26 mouse cellular contexts compared by ENCODE assay signal in genomic region chr17:59967383-59967782, GRCm38 (mm10).
DNase-seq lines count a peak whose midpoint lies in the region; ATAC-seq and TF ChIP-seq lines count a peak whose summit lies in the region.
"Had no signal": no experiment of that assay in that cellular context is flagged by ENCODE, and none has a peak within 500 bp of the region (broad histone marks: within the 10 kb centered on the region; RNA-seq: fewer than 3 reads in every experiment).

No protein-coding gene starts in this region.

- H3K27me3 ChIP-seq in liver, embryonic 11.5 days (replicated peaks; ENCODE audit: control insufficient read depth, insufficient read depth, low read length): no peaks in the 10 kb centered on the region
- no peaks in the 10 kb centered on the region for H3K27me3 ChIP-seq in MEL (ENCODE audit: control insufficient read depth in 1 of 2, insufficient read depth in 2 of 2, low read length in 2 of 2)
- H3K27me3 ChIP-seq: embryonic facial prominence, embryonic 12.5 days; forebrain, embryonic 12.5 days; forebrain, embryonic 15.5 days; hindbrain, embryonic 13.5 days; Patski had no signal

- no peak for DNase-seq in liver, embryonic 11.5 days (ENCODE audit: low spot score)
- DNase-seq in liver (no peak), MEL (ENCODE audit: low read depth, low spot score) (peak; percentile 88)
- DNase-seq in gastrocnemius, adult 2 months: no peak
- no peak for DNase-seq in layer of hippocampus, postnatal 36 days
- DNase-seq: adrenal gland, postnatal 14 days; cerebellum, adult 11 months; cerebellum, adult 8-10 months; cerebellum, postnatal 10 days; cerebellum, postnatal 36 days; gastrocnemius, postnatal 10 days; gastrocnemius, postnatal 36 days; heart, adult 11 months had no signal

- TF ChIP-seq CTCF in MEL (IDR thresholded peaks at IDR 0.05 in 2 of 3, conservative IDR thresholded peaks at IDR 0.05 in 1 of 3; ENCODE audit: control insufficient read depth in 1 of 3, insufficient read depth in 1 of 3, low read depth in 2 of 3, low read length in 3 of 3, poor library complexity in 1 of 3, severe bottlenecking in 1 of 3): no peak
- TF ChIP-seq CTCF in gastrocnemius, adult 2 months (IDR thresholded peaks at IDR 0.05): no peak

- H3K4me1 ChIP-seq in liver, embryonic 11.5 days (replicated peaks; ENCODE audit: control insufficient read depth, insufficient read depth, low read length): no peaks in the 10 kb centered on the region
- peaks cover 0 to 4% of the 10 kb centered on the region in 2 experiments; a peak in 2 of 4 replicates for H3K4me1 ChIP-seq in MEL (ENCODE audit: control insufficient read depth in 1 of 2, insufficient read depth in 2 of 2, low read length in 2 of 2)
- H3K4me1 ChIP-seq: embryonic facial prominence, embryonic 12.5 days; forebrain, embryonic 12.5 days; forebrain, embryonic 15.5 days; hindbrain, embryonic 10.5 days; hindbrain, embryonic 13.5 days had no signal

- no peaks in the 10 kb centered on the region for H3K36me3 ChIP-seq in liver, embryonic 11.5 days (ENCODE audit: control insufficient read depth, insufficient read depth, low read length)
- H3K36me3 ChIP-seq in MEL (ENCODE audit: control insufficient read depth in 1 of 2, insufficient read depth in 2 of 2, low read length in 2 of 2): peaks cover 0 to 11% of the 10 kb centered on the region in 2 experiments; a peak in 2 of 4 replicates
- H3K36me3 ChIP-seq: embryonic facial prominence, embryonic 12.5 days; forebrain, embryonic 12.5 days; forebrain, embryonic 15.5 days; hindbrain, embryonic 10.5 days; hindbrain, embryonic 13.5 days had no signal

- TF ChIP-seq EP300 in MEL (IDR thresholded peaks at IDR 0.05; ENCODE audit: low read depth in 1 of 2, low read length in 2 of 2): peak; percentile 89 to 96

- no peak for TF ChIP-seq POLR2A in MEL (IDR thresholded peaks at IDR 0.05; ENCODE audit: control insufficient read depth in 1 of 2, insufficient read depth in 1 of 2, low read depth in 1 of 2, low read length in 2 of 2, poor library complexity in 1 of 2)

- no peak overlapping the region for H3K4me2 ChIP-seq in liver, embryonic 11.5 days
- H3K4me2 ChIP-seq: embryonic facial prominence, embryonic 12.5 days; forebrain, embryonic 12.5 days; forebrain, embryonic 15.5 days; heart, embryonic 11.5 days; hindbrain, embryonic 13.5 days had no signal

- WGBS in liver, embryonic 11.5 days: 66% methylated on average over 3 of the region's 3 CpGs

- H3K79me2 ChIP-seq in MEL (ENCODE audit: control insufficient read depth, insufficient read depth, low read length, poor library complexity): no peaks in the 10 kb centered on the region

- ATAC-seq in liver, embryonic 11.5 days (replicated peaks; ENCODE audit: low FRiP score): 0 out of 2 replicates have a peak, but pooled peaks have one; percentile 23
- ATAC-seq in granulocyte monocyte progenitor cell, adult 5-6 weeks (replicated peaks; ENCODE audit: poor library complexity, severe bottlenecking): peak; percentile 68
- ATAC-seq in megakaryocyte-erythroid progenitor cell, adult 5-6 weeks (replicated peaks; ENCODE audit: low FRiP score, low TSS enrichment, poor library complexity, severe bottlenecking): peak; percentile 44; the same call in 1 of the 2 replicates
- ATAC-seq: CD4-positive, CD25-positive, alpha-beta regulatory T cell, adult 4 months; forebrain, embryonic 15.5 days; hindbrain, embryonic 16.5 days; intestine, embryonic 16.5 days; Patski had no signal

- intact Hi-C loops in gastrocnemius, adult 2 months (cut with DNase I): no loop called here

- TF ChIP-seq RAD21 in MEL (IDR thresholded peaks at IDR 0.05; ENCODE audit: low read depth, low read length): no peak

- no peaks in the 10 kb centered on the region; the same call in 1 of the 2 replicates for H3K9me3 ChIP-seq in liver, embryonic 11.5 days (ENCODE audit: control insufficient read depth, low read length)
- H3K9me3 ChIP-seq in MEL (replicated peaks; ENCODE audit: insufficient read depth, low read length): no peaks in the 10 kb centered on the region
- H3K9me3 ChIP-seq: embryonic facial prominence, embryonic 12.5 days; forebrain, embryonic 12.5 days; forebrain, embryonic 15.5 days; hindbrain, embryonic 10.5 days; hindbrain, embryonic 13.5 days had no signal

- no peak overlapping the region for H3K4me3 ChIP-seq in liver, embryonic 11.5 days (ENCODE audit: low read depth, low read length)
- no peak overlapping the region for H3K4me3 ChIP-seq in MEL (ENCODE audit: control insufficient read depth in 1 of 2, insufficient read depth in 1 of 2, low read depth in 2 of 2, low read length in 2 of 2)
- no peak overlapping the region for H3K4me3 ChIP-seq in gastrocnemius, adult 2 months
- H3K4me3 ChIP-seq: embryonic facial prominence, embryonic 12.5 days; erythroblast, embryonic 14.5 days; forebrain, embryonic 12.5 days; forebrain, embryonic 15.5 days; hindbrain, embryonic 10.5 days; hindbrain, embryonic 13.5 days had no signal

- H3K27ac ChIP-seq in liver, embryonic 11.5 days (ENCODE audit: low read depth, low read length): no peak overlapping the region
- 0 out of 2 replicates have a peak overlapping the region, but pooled peaks have one; percentile 1 for H3K27ac ChIP-seq in MEL (ENCODE audit: control insufficient read depth, low read depth, low read length)
- H3K27ac ChIP-seq in gastrocnemius, adult 2 months: no peak overlapping the region
- H3K27ac ChIP-seq: embryonic facial prominence, embryonic 12.5 days; forebrain, embryonic 12.5 days; forebrain, embryonic 15.5 days; hindbrain, embryonic 10.5 days; hindbrain, embryonic 13.5 days had no signal

- H3K9ac ChIP-seq in liver, embryonic 11.5 days (ENCODE audit: low read depth, low read length): no peak overlapping the region
- no peak overlapping the region for H3K9ac ChIP-seq in MEL (ENCODE audit: control insufficient read depth, low read depth, low read length, poor library complexity, severe bottlenecking)
- H3K9ac ChIP-seq: embryonic facial prominence, embryonic 12.5 days; forebrain, embryonic 12.5 days; forebrain, embryonic 15.5 days; hindbrain, embryonic 13.5 days had no signal

TF ChIP-seq in MEL, 35 proteins besides CTCF, POLR2A, EP300 and RAD21:
- TF ChIP-seq ELF1 (IDR thresholded peaks at IDR 0.05; ENCODE audit: low read depth, low read length): peak; percentile 60
- TF ChIP-seq POLR2AphosphoS2 (IDR thresholded peaks at IDR 0.05; ENCODE audit: low read length): no peak
- no peak for TF ChIP-seq TBP (IDR thresholded peaks at IDR 0.05; ENCODE audit: low read depth, low read length)
- TF ChIP-seq ETS1 (IDR thresholded peaks at IDR 0.05; ENCODE audit: low read depth, low read length): peak; percentile 61
- TF ChIP-seq GABPA (IDR thresholded peaks at IDR 0.05; ENCODE audit: low read depth, low read length): no peak
- no peak for TF ChIP-seq USF1 (IDR thresholded peaks at IDR 0.05; ENCODE audit: low read depth, low read length)
- TF ChIP-seq SMC3 (IDR thresholded peaks at IDR 0.05; ENCODE audit: low read depth, low read length): peak; percentile 4; the same call in 1 of the 2 replicates
- peak; percentile 72 for TF ChIP-seq ZNF384 (IDR thresholded peaks at IDR 0.05; ENCODE audit: low read depth, low read length)
- TF ChIP-seq RCOR1 (IDR thresholded peaks at IDR 0.05; ENCODE audit: low read depth, low read length): peak; percentile 83
- peak; percentile 91 for TF ChIP-seq TAL1 (IDR thresholded peaks at IDR 0.05; ENCODE audit: low read length)
- TF ChIP-seq MAX (IDR thresholded peaks at IDR 0.05; ENCODE audit: low read length): no peak
- no peak for TF ChIP-seq MEF2A (IDR thresholded peaks at IDR 0.05; ENCODE audit: extremely low read depth, insufficient replicate concordance, low read depth, low read length, poor library complexity, severe bottlenecking)
- no peak for TF ChIP-seq USF2 (IDR thresholded peaks at IDR 0.05; ENCODE audit: borderline replicate concordance in 1 of 2, insufficient read depth in 1 of 2, low read depth in 1 of 2, low read length in 2 of 2)
- TF ChIP-seq TCF12 (IDR thresholded peaks at IDR 0.05; ENCODE audit: low read depth, low read length): peak; percentile 87
- TF ChIP-seq ZKSCAN1 (IDR thresholded peaks at IDR 0.05; ENCODE audit: low read depth, low read length): no peak
- TF ChIP-seq MAZ (IDR thresholded peaks at IDR 0.05; ENCODE audit: low read depth, low read length): no peak
- TF ChIP-seq MYC (IDR thresholded peaks at IDR 0.05; ENCODE audit: low read depth, low read length): peak; percentile 57; the same call in 1 of the 2 replicates
- TF ChIP-seq NELFE (IDR thresholded peaks at IDR 0.05; ENCODE audit: low read depth, low read length): no peak
- TF ChIP-seq ZMIZ1 (IDR thresholded peaks at IDR 0.05; ENCODE audit: low read depth, low read length): no peak
- TF ChIP-seq CHD1 (IDR thresholded peaks at IDR 0.05; ENCODE audit: low read depth, low read length): no peak
- no peak for TF ChIP-seq ZC3H11A (IDR thresholded peaks at IDR 0.05; ENCODE audit: low read depth, low read length)
- peak; percentile 94 for TF ChIP-seq GATA1 (IDR thresholded peaks at IDR 0.05; ENCODE audit: low read depth, low read length)
- 0 out of 2 replicates have a peak, but pooled peaks have one; percentile 30 for TF ChIP-seq SIN3A (IDR thresholded peaks at IDR 0.05; ENCODE audit: low read length)
- 0 out of 2 replicates have a peak, but pooled peaks have one; percentile 28 for TF ChIP-seq HCFC1 (IDR thresholded peaks at IDR 0.05; ENCODE audit: low read depth, low read length)
- no peak for TF ChIP-seq MAFK (IDR thresholded peaks at IDR 0.05; ENCODE audit: borderline replicate concordance, low read depth, low read length)
- TF ChIP-seq MXI1 (IDR thresholded peaks at IDR 0.05; ENCODE audit: low read depth, low read length): no peak
- no peak for TF ChIP-seq NRF1 (IDR thresholded peaks at IDR 0.05; ENCODE audit: insufficient read depth, low read depth, low read length, poor library complexity, severe bottlenecking)
TF ChIP-seq in MEL: peak in this region for 11.
